Mouse (Mus musculus) lung, embryonic 14.5 days (tissue): ENCODE measurements around the gene Ensa. TPM values are rescaled to one million over a fixed set of nuclear protein-coding genes. Genes with fewer than 3 reads are reported as not detected.
A peak's percentile ranks its signal among the peaks of the same experiment; 100 is the strongest.

ENCODE experiments used
- ATAC-seq: fragments of 200-750 bp; cut with Nextera tagmentation; 2 replicates; pipeline ENCODE4 v1.8.0; 2017; ENCODE audit warnings: mild to moderate bottlenecking, moderate TSS enrichment, moderate library complexity; ENCODE audit not compliant: insufficient read depth
- DNase-seq: peaks from one replicate; pipeline ENCODE4 v3.0.0-alpha.2; 2015
- H3K27ac ChIP-seq: fragments of 300-500 bp; sonication (generic); 2 replicates; pipeline ENCODE4 v1.5.1; 2014; ENCODE audit warnings: low read depth, mild to moderate bottlenecking, moderate library complexity
- H3K27me3 ChIP-seq: fragments of 300-500 bp; sonication (generic); 2 replicates; pipeline ENCODE4 v1.6.1; 2014; ENCODE audit warnings: low read length, control low read depth; ENCODE audit not compliant: insufficient read depth
- H3K36me3 ChIP-seq: fragments of 300-500 bp; sonication (generic); 2 replicates; pipeline ENCODE4 v1.6.1; 2014; ENCODE audit warnings: control low read depth; ENCODE audit not compliant: insufficient read depth
- H3K4me1 ChIP-seq: fragments of 300-500 bp; sonication (generic); 2 replicates; pipeline ENCODE4 v1.6.1; 2014; ENCODE audit warnings: antibody characterized with exemption, control low read depth; ENCODE audit not compliant: insufficient read depth
- H3K4me2 ChIP-seq: fragments of 300-500 bp; sonication (generic); 2 replicates; pipeline ENCODE4 v1.6.1; 2014; ENCODE audit warnings: mild to moderate bottlenecking
- H3K4me3 ChIP-seq: fragments of 300-500 bp; sonication (generic); 2 replicates; pipeline ENCODE4 v1.5.1; 2014; ENCODE audit warnings: low read depth, low read length
- H3K9ac ChIP-seq: fragments of 300-500 bp; sonication (generic); 2 replicates; pipeline ENCODE4 v1.6.1; 2014
- H3K9me3 ChIP-seq: fragments of 300-500 bp; sonication (generic); 2 replicates; pipeline ENCODE4 v1.6.1; 2016; ENCODE audit warnings: low read depth, low read length, control low read depth
- CTCF ChIP-seq: IDR thresholded peaks from 2 replicates; pipeline ENCODE4 v1.5.1; 2016; ENCODE audit warnings: antibody characterized with exemption, low read depth
- WGBS: fragments of 180-500 bp; shearing (Covaris S2); extraction: QIAGEN DNeasy Blood & Tissue Kit; methylation state at CpG from one replicate; pipeline ENCODE4 v1.1.7; 2014; 5-methylcytosine and 5-hydroxymethylcytosine counted together
- polyA plus RNA-seq: library from polyadenylated mRNA; unstranded; fragments of >200 nt; fragmentation: Nextera tagmentation; extraction: Ambion mirVana; gene quantifications from 2 replicates; pipeline ENCODE4 v1.2.1, GENCODE M21; 2014

Gene Ensa
- polyA plus RNA-seq, 1 experiment from 2014 or later = 66.7 TPM

- TF ChIP-seq CTCF = no peak; the same call in 1 of the 2 replicates
- under 1% methylated on average over 42 of the region's 43 CpGs for WGBS
Observed at GRCm38 (mm10) chr3:95658236-95658867, 33.6 kb downstream of the Ensa start, which contains the start of gene Mcl1. TSS of gene Mcl1 (plus strand) at chr3:95658788.

GRCm38 (mm10) chr3:95658868-95659712 is 34.3 kb downstream of the Ensa start:
- no peak for TF ChIP-seq CTCF
- H3K4me2 ChIP-seq = peak overlapping the region; percentile 69
- H3K27me3 ChIP-seq = no peaks in the 10 kb centered on the region
- peak overlapping the region; percentile 100 for H3K9ac ChIP-seq
- H3K4me1 ChIP-seq = peaks cover 13% of the 10 kb centered on the region; the same call in 1 of the 2 replicates
- DNase-seq (peak; percentile 92), ATAC-seq (peak; percentile 68)
- peak overlapping the region; percentile 99 for H3K4me3 ChIP-seq
- peak overlapping the region; percentile 99 for H3K27ac ChIP-seq
- no peaks in the 10 kb centered on the region for H3K9me3 ChIP-seq
- under 1% methylated on average over 100 of the region's 113 CpGs for WGBS
- H3K36me3 ChIP-seq = peaks cover 40% of the 10 kb centered on the region

More at GRCm38 (mm10) chr3:95658236-95658867, 33.6 kb downstream of the Ensa start, which contains the start of gene Mcl1:
- no peaks in the 10 kb centered on the region for H3K27me3 ChIP-seq
- peaks cover 17% of the 10 kb centered on the region for H3K4me1 ChIP-seq
- H3K9ac ChIP-seq = peak within 1 kb of the TSS; percentile 100
- peak within 1 kb of the TSS; percentile 99 for H3K27ac ChIP-seq
- peak within 1 kb of the TSS; percentile 69 for H3K4me2 ChIP-seq
- no peaks in the 10 kb centered on the region for H3K9me3 ChIP-seq
- DNase-seq (peak; percentile 98), ATAC-seq (peak; percentile 97)
- H3K4me3 ChIP-seq = peak within 1 kb of the TSS; percentile 99
- peaks cover 33% of the 10 kb centered on the region for H3K36me3 ChIP-seq

- peaks cover 49% of the 10 kb centered on the region for H3K36me3 ChIP-seq
- TF ChIP-seq CTCF = no peak
- peak overlapping the region; percentile 99 for H3K27ac ChIP-seq
- peak overlapping the region; percentile 100 for H3K9ac ChIP-seq
- DNase-seq (no peak), ATAC-seq (no peak)
- WGBS = 1% methylated on average over 8 of the region's 8 CpGs
- H3K4me1 ChIP-seq = peaks cover 16% of the 10 kb centered on the region; the same call in 1 of the 2 replicates
- peak overlapping the region; percentile 99 for H3K4me3 ChIP-seq
- no peaks in the 10 kb centered on the region for H3K9me3 ChIP-seq
- H3K4me2 ChIP-seq = peak overlapping the region; percentile 69
- no peaks in the 10 kb centered on the region for H3K27me3 ChIP-seq
Observed at GRCm38 (mm10) chr3:95659948-95660347, 35.2 kb downstream of the Ensa start.

- DNase-seq (no peak), ATAC-seq (no peak)
- H3K4me1 ChIP-seq = peaks cover 24% of the 10 kb centered on the region; the same call in 1 of the 2 replicates
- TF ChIP-seq CTCF = no peak
- peak overlapping the region; percentile 100 for H3K9ac ChIP-seq
- 20% methylated on average over 2 of the region's 2 CpGs for WGBS
- H3K9me3 ChIP-seq = no peaks in the 10 kb centered on the region
- H3K27me3 ChIP-seq = no peaks in the 10 kb centered on the region
- H3K4me2 ChIP-seq = peak overlapping the region; percentile 69
- peaks cover 55% of the 10 kb centered on the region for H3K36me3 ChIP-seq
- 0 out of 2 replicates have a peak overlapping the region, but pooled peaks have one; percentile 3 for H3K27ac ChIP-seq
- H3K4me3 ChIP-seq = peak overlapping the region; percentile 99
Observed at GRCm38 (mm10) chr3:95660788-95661478, 36.1 kb downstream of the Ensa start.

- ATAC-seq (no peak), DNase-seq (no peak)
- peak overlapping the region; percentile 99 for H3K4me3 ChIP-seq
- H3K36me3 ChIP-seq = peaks cover 55% of the 10 kb centered on the region
- H3K4me2 ChIP-seq = peak overlapping the region; percentile 69
- H3K27ac ChIP-seq = peak overlapping the region; percentile 16; the same call in 1 of the 2 replicates
- peak overlapping the region; percentile 38 for H3K9ac ChIP-seq
- peaks cover 25% of the 10 kb centered on the region; the same call in 1 of the 2 replicates for H3K4me1 ChIP-seq
- no peaks in the 10 kb centered on the region for H3K27me3 ChIP-seq
- no peak for TF ChIP-seq CTCF
- 26% methylated on average over 7 of the region's 7 CpGs for whole genome bisulfite sequencing
- H3K9me3 ChIP-seq = no peaks in the 10 kb centered on the region
Observed at GRCm38 (mm10) chr3:95661945-95662715, 37.3 kb downstream of the Ensa start.
